Mouse (Mus musculus) limb, embryonic 11.5 days (tissue): Measurements from ENCODE around the gene Akap13. TPM values are rescaled to one million over a fixed set of nuclear protein-coding genes. Genes with fewer than 3 reads are reported as not detected.

Source experiments
- microRNA-seq: library from miRNA; unstranded; fragments of <30 nt; microRNA quantifications from one replicate; pipeline ENCODE4, GENCODE M21; 2016
- polyA plus RNA-seq: library from polyadenylated mRNA; unstranded; fragments of >200 nt; fragmentation: Nextera tagmentation; extraction: Ambion mirVana; gene quantifications from 2 replicates; pipeline ENCODE4 v1.2.1, GENCODE M21; 2014

Gene Akap13
- polyA plus RNA-seq, 1 experiment from 2014 or later: 32.7 TPM

Small RNA genes within 50 kb of the gene (microRNA-seq; reads per million reads assigned to microRNA genes)
- gene Gm23251: not detected

Other genes starting within 250 kb of the Akap13 start
- gene Sv2b, start 146.3 kb upstream of the Akap13 start, polyA plus RNA-seq: 1.1 and 2.2 TPM in 2 replicates